Mouse (Mus musculus) left cerebral cortex, adult 11 months (tissue): ENCODE data around the gene Olfr303.
"Not testable (repeated sequence)": the region's sequence is repeated elsewhere in the genome, so short reads cannot be mapped to it uniquely, and the experiment has no call there.

Experiments used
- DNase-seq: peaks from one replicate; pipeline ENCODE4 v3.0.0; 2022; ENCODE audit warnings: low spot score

Gene Olfr303

DNA sequence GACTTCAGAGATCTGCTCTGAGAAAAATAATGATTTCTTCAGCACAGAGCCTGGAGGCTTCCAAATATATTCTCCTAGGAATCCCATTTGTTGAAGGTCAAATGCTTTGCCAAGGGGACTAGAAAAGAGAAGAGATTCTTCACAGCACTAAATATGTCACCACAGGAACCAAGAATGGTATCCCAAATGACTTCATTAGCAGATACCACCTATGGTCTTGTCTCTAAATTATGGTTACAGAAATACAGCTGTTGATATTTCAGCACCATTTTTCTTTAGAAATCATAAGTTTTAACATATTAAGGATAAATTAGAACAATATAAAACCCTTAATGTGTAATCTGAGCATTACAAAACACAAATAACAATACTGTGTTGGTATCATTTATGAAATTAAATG is at the start of gene Olfr303:
Gene Olfr303 (minus strand): TSS at position 101 of the 400 bp plus-strand sequence.
- no peak for DNase-seq

DNA sequence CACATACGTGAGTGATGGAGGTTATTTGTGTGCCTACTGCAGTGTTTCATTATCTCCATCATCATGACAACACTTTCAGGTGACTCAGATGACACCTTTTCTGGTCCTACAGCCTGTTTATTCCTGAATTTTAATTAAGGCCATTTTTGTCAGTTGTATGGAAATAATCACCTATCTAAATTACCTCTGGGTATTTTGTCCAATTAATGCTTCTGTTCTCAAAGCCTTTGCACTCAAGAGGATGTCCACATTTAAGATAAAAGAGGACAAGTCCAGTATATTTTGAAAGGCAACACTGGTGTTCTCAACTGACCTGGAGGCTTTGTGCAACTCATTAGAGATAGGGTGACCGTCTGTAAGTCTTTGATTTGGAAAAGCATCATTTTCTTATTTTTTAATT is 6.0 kb upstream of the Olfr303 start, which contains the start of gene Olfr301:
Gene Olfr301 (plus strand): TSS at position 301 of the 400 bp plus-strand sequence.
- DNase-seq: no peak

DNA sequence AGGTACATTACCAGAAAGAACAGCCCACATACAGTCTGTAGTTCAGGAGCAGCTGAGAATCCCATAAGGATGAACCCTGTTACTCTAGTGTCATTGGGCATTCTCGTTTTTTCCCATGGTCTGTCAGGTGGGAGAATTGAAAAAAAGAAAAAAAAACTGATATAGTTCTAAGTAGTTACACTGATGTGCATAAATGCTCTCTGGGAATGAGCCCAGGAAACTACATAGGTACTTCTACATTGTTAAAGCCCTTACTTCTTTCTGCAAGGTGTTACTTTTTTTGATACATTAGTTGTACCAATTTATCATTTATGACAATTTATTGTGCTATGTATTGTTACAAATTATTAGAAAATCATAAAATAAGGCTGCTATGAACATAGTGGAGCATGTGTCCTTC is 11.0 kb downstream of the Olfr303 start, which contains the start of gene Olfr304:
Gene Olfr304 (minus strand): TSS at position 101 of the 400 bp plus-strand sequence.
- no peak for DNase-seq

DNA sequence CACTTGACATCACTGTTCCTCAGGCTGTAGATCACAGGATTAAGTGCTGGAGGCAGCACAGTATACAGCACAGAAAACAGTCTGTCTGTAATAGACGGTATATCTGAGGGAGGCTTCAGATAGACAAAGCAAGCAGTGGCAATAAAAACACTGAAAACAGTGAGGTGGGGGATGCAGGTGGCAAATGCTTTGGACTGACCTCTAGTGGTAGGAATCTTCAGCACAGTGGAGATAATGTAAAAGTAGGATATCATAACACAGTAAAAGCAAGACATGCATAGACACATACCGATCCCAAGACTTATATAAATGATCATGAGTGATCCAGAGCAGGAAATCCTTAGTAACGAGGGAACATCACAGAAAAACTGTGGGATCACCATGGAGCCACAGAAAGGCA is 11.8 kb downstream of the Olfr303 start:
- no peak for DNase-seq

DNA sequence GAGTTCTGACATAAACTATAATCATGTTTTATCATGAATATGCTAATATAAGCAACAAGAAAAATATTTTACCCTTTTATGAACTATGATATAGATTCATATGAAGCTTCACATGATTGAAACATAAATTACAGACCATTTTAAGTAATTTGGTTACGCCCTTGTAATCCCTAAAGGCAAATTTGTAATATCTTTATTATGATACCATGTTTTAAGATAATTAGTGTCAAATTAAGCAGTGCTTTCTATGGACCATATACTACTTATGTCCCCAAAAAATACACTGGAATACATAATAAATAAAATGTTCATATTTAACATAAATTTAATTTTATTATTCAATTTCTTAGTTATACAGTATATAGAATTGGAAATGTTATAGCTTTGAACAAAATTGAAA is 30.8 kb downstream of the Olfr303 start, which contains the start of gene Olfr305:
Gene Olfr305 (minus strand): TSS at position 101 of the 400 bp plus-strand sequence.
- no peak for DNase-seq

DNA sequence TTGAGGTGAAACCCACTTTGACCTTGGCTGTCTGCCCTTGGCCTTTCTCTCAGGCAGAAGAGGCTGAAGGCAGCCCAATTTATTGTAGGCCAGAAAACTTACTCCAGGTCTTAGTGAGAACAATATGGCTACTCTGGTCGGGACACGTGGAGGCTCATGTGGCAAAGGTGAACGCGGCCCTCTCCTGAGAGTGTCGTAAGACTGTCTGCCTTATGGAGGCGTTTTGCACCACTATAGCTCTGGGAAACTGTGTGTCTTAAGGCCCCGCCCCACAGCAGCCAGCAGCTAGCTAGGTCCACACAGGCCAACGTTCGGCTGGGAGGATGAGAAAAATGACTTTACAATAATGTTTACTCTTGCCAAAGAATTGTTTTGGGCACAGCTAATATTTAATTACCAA is 51.3 kb downstream of the Olfr303 start:
- not testable (repeated sequence) for DNase-seq

DNA sequence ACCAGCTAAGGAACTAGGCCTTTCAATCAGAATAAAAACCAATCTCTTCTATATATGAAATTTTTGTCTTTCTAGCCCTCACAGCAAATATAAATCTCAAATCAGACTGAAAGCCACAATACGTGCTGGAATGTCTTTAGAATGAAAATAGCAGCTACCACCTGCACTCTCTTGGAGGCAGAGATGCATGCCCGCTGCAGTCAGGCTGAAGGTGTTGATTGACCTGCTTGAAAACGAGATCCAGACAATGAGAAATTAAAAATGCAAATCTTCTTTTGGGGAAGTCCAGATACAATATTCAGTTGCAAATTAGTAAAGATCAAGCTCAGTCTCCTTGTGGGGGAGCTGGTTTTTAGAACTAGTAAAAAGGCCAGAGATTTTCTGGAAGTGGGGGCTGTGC is 53.3 kb downstream of the Olfr303 start:
- DNase-seq: no peak

DNA sequence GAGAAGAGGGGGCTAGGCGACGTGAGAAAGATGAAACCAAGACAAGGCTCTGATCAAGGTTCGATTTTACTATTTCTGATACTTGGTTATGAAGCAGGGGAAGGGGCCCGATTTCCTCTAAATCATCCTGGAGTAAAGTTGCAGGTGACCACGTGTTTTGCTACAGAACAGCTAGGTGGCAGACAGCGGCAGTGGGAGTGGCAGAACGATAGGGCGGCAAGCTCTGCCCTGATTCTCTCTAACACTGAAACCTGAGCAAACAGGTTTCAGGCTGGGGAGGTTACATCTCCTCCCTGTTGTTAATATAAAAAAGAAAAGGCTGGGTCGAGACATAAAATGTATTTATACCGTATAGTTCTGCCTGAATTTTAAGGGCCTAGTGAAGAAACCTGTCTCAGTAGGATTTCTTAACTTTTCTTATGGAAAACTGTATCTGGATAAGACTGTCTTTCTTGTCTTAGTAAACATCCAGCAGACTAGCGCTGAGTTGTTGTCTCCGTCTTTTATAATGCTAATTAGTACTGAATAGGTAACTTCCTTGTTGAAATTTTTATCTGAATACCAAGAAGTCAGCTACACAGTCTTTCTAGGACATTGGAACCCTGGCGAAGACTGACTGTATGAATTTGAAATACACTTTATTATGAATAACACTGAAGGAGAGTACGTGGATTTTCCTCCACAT is 54.6 kb downstream of the Olfr303 start:
- no peak for DNase-seq
